Mouse (Mus musculus): ENCODE data around the gene Slc35e3. TPM values are rescaled to one million over a fixed set of nuclear protein-coding genes. Genes with fewer than 3 reads are reported as not detected.
"Not testable (repeated sequence)": the region's sequence is repeated elsewhere in the genome, so short reads cannot be mapped to it uniquely, and the experiment has no call there.

The Slc35e3 gene
- polyA plus RNA-seq, 1 experiment from 2014 or later = 19.8 TPM

- no peak overlapping the region for H3K9ac ChIP-seq (ENCODE audit: low read length)
- H3K4me1 ChIP-seq (ENCODE audit: control insufficient read depth, insufficient read depth, low read length) = no peaks in the 10 kb centered on the region; the same call in 1 of the 2 replicates
- H3K4me2 ChIP-seq (ENCODE audit: low read depth, severe bottlenecking) = no peak overlapping the region
- WGBS = 95% methylated on average over 14 of the region's 14 CpGs
- H3K36me3 ChIP-seq (ENCODE audit: control insufficient read depth, insufficient read depth, low read length) = peaks cover 19% of the 10 kb centered on the region
- ATAC-seq (ENCODE audit: insufficient number of reproducible peaks, low FRiP score, low TSS enrichment, low read depth) (no peak), DNase-seq (ENCODE audit: low spot score) (no peak)
- no peak overlapping the region for H3K4me3 ChIP-seq (ENCODE audit: low read depth, low read length)
- H3K27ac ChIP-seq (replicated peaks; ENCODE audit: low read depth, low read length) = no peak overlapping the region
- H3K27me3 ChIP-seq (ENCODE audit: control insufficient read depth, insufficient read depth, low read length) = no peaks in the 10 kb centered on the region
- no peaks in the 10 kb centered on the region for H3K9me3 ChIP-seq (ENCODE audit: control insufficient read depth, low read length)
Measured at GRCm38 (mm10) chr10:117749787-117750343, 3.7 kb upstream of the Slc35e3 start.

DNA sequence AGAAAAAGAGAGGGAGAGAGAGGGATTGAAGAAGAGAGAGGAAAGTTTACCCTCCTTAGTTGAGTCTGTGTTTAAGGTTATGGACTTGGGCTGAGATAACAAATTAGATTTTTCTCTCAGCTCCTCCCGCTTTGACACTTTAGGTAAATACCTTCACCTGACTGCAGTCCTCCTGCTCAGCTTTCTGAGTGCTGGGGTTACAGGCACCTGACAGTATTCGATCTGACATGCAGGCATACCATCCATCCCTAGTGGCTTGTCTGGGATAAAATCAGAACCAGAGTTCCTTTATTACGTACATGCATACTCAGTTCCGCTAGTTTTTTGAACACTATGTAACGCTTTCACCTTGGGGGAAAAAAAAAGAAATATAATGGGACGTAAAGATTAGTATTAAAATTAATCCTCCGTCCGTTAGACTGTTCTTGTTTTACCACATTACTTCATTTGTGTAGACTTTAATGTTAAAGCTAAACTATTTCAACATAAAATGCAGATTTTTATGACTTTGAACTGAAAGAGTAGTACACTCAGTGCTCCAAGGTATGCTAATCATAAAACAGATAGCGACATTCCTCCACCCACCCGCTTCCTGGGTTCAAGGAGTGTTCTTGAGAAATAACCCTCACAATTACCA is 3.0 kb upstream of the Slc35e3 start:
- no peak for ATAC-seq (ENCODE audit: insufficient number of reproducible peaks, low FRiP score, low TSS enrichment, low read depth)
- no peak for DNase-seq (ENCODE audit: low spot score)
- WGBS = 96% methylated on average over 10 of the region's 10 CpGs
- Histone ChIP-seq H3K4me2 (ENCODE audit: low read depth, severe bottlenecking) (no peak overlapping the region), H3K27ac (replicated peaks; ENCODE audit: low read depth, low read length) (no peak overlapping the region), H3K4me3 (ENCODE audit: low read depth, low read length) (no peak overlapping the region), H3K4me1 (ENCODE audit: control insufficient read depth, insufficient read depth, low read length) (no peaks in the 10 kb centered on the region; the same call in 1 of the 2 replicates), H3K9ac (ENCODE audit: low read length) (no peak overlapping the region), H3K27me3 (ENCODE audit: control insufficient read depth, insufficient read depth, low read length) (no peaks in the 10 kb centered on the region), H3K9me3 (ENCODE audit: control insufficient read depth, low read length) (no peaks in the 10 kb centered on the region), H3K36me3 (ENCODE audit: control insufficient read depth, insufficient read depth, low read length) (peaks cover 18% of the 10 kb centered on the region)

DNA sequence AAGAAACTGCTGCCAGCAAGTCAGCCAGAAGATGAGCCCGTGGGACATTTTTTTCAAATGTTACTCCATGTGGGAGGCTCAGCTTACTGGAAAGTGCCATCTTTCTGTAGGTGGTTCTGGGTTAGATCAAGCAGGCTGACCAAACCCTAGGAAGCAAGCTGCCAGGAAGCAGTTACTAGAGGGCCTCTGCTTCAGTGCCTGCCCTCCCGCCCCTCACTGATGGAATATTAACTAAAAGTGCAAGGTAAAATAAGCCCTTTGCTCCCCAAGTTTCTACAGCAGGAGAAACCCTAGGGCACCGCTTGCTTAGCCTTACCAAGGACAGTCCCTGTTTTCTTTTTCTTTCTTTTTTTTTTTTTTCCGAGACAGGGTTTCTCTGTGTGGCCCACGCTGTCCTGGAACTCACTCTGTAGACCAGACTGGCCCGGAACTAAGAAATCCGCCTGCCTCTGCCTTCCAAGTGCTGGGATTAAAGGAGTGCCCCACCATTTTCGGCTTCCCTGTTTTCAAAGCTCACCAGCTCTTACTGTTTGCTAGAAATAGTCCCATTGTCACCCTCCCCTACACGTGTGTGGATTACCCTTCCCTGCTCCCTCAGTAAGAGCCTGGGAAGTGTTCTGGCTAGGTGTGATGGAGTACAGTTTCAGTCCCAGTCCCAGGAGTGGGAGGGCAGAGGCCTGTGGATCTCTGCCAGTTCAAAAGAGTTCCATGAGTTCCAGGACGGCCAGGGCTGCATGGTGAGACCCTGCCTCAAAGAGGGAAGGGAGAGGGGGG is 2.3 kb upstream of the Slc35e3 start:
- Histone ChIP-seq H3K27ac (replicated peaks; ENCODE audit: low read depth, low read length) (no peak overlapping the region), H3K27me3 (ENCODE audit: control insufficient read depth, insufficient read depth, low read length) (no peaks in the 10 kb centered on the region)
- WGBS = 89% methylated on average over 10 of the region's 10 CpGs

GRCm38 (mm10) chr10:117747711-117748110 is 1.5 kb upstream of the Slc35e3 start:
- H3K4me1 ChIP-seq (ENCODE audit: control insufficient read depth, insufficient read depth, low read length) = no peaks in the 10 kb centered on the region; the same call in 1 of the 2 replicates
- H3K4me2 ChIP-seq (ENCODE audit: low read depth, severe bottlenecking) = no peak overlapping the region
- ATAC-seq (ENCODE audit: insufficient number of reproducible peaks, low FRiP score, low TSS enrichment, low read depth) = no peak
- no peak overlapping the region for H3K27ac ChIP-seq (replicated peaks; ENCODE audit: low read depth, low read length)
- H3K4me3 ChIP-seq (ENCODE audit: low read depth, low read length) = no peak overlapping the region
- DNase-seq (ENCODE audit: low spot score) = no peak
- H3K9ac ChIP-seq (ENCODE audit: low read length) = no peak overlapping the region
- no peaks in the 10 kb centered on the region for H3K27me3 ChIP-seq (ENCODE audit: control insufficient read depth, insufficient read depth, low read length)
- H3K9me3 ChIP-seq (ENCODE audit: control insufficient read depth, low read length) = no peaks in the 10 kb centered on the region
- peaks cover 18% of the 10 kb centered on the region for H3K36me3 ChIP-seq (ENCODE audit: control insufficient read depth, insufficient read depth, low read length)
- WGBS = 92% methylated on average over 7 of the region's 7 CpGs

More for the DNA sequence above, 2.3 kb upstream of the Slc35e3 start:
- Histone ChIP-seq H3K4me2 (ENCODE audit: low read depth, severe bottlenecking) (no peak overlapping the region), H3K9me3 (ENCODE audit: control insufficient read depth, low read length) (no peaks in the 10 kb centered on the region), H3K4me3 (ENCODE audit: low read depth, low read length) (no peak overlapping the region), H3K36me3 (ENCODE audit: control insufficient read depth, insufficient read depth, low read length) (peaks cover 18% of the 10 kb centered on the region), H3K4me1 (ENCODE audit: control insufficient read depth, insufficient read depth, low read length) (no peaks in the 10 kb centered on the region; the same call in 1 of the 2 replicates), H3K9ac (ENCODE audit: low read length) (no peak overlapping the region)
- no peak for DNase-seq (ENCODE audit: low spot score)
- ATAC-seq (ENCODE audit: insufficient number of reproducible peaks, low FRiP score, low TSS enrichment, low read depth) = no peak

- peak overlapping the region; percentile 55 for H3K9ac ChIP-seq (ENCODE audit: low read length)
- peak overlapping the region; percentile 86 for H3K4me2 ChIP-seq (ENCODE audit: low read depth, severe bottlenecking)
- H3K4me1 ChIP-seq (ENCODE audit: control insufficient read depth, insufficient read depth, low read length); H3K27ac ChIP-seq (replicated peaks; ENCODE audit: low read depth, low read length); H3K27me3 ChIP-seq (ENCODE audit: control insufficient read depth, insufficient read depth, low read length); H3K36me3 ChIP-seq (ENCODE audit: control insufficient read depth, insufficient read depth, low read length); H3K9me3 ChIP-seq (ENCODE audit: control insufficient read depth, low read length): not testable (repeated sequence)
- WGBS = under 1% methylated on average over 19 of the region's 46 CpGs
- H3K4me3 ChIP-seq (ENCODE audit: low read depth, low read length) = peak overlapping the region; percentile 50
- DNase-seq (ENCODE audit: low spot score) = peak; percentile 52
- peak; percentile 53; the same call in 1 of the 2 replicates for ATAC-seq (ENCODE audit: insufficient number of reproducible peaks, low FRiP score, low TSS enrichment, low read depth)
Measured at GRCm38 (mm10) chr10:117745570-117746296, 432 bp downstream of the Slc35e3 start.

GRCm38 (mm10) chr10:117743917-117744316 is 2.2 kb downstream of the Slc35e3 start:
- no peak for ATAC-seq (ENCODE audit: insufficient number of reproducible peaks, low FRiP score, low TSS enrichment, low read depth)
- Histone ChIP-seq H3K4me3 (ENCODE audit: low read depth, low read length) (no peak overlapping the region), H3K4me1 (ENCODE audit: control insufficient read depth, insufficient read depth, low read length) (no peaks in the 10 kb centered on the region; the same call in 1 of the 2 replicates), H3K9ac (ENCODE audit: low read length) (no peak overlapping the region; the same call in 1 of the 2 replicates), H3K9me3 (ENCODE audit: control insufficient read depth, low read length) (no peaks in the 10 kb centered on the region), H3K27ac (replicated peaks; ENCODE audit: low read depth, low read length) (peak overlapping the region; percentile 33; the same call in 1 of the 2 replicates), H3K36me3 (ENCODE audit: control insufficient read depth, insufficient read depth, low read length) (peaks cover 4% of the 10 kb centered on the region; the same call in 1 of the 2 replicates), H3K4me2 (ENCODE audit: low read depth, severe bottlenecking) (no peak overlapping the region), H3K27me3 (ENCODE audit: control insufficient read depth, insufficient read depth, low read length) (no peaks in the 10 kb centered on the region)
- DNase-seq (ENCODE audit: low spot score) = no peak
- 80% methylated on average over 4 of the region's 4 CpGs for WGBS

- Histone ChIP-seq H3K36me3 (ENCODE audit: control insufficient read depth, insufficient read depth, low read length) (peaks cover 7% of the 10 kb centered on the region; the same call in 1 of the 2 replicates), H3K9me3 (ENCODE audit: control insufficient read depth, low read length) (no peaks in the 10 kb centered on the region), H3K4me3 (ENCODE audit: low read depth, low read length) (no peak overlapping the region), H3K27ac (replicated peaks; ENCODE audit: low read depth, low read length) (no peak overlapping the region), H3K4me2 (ENCODE audit: low read depth, severe bottlenecking) (no peak overlapping the region), H3K4me1 (ENCODE audit: control insufficient read depth, insufficient read depth, low read length) (no peaks in the 10 kb centered on the region; the same call in 1 of the 2 replicates), H3K27me3 (ENCODE audit: control insufficient read depth, insufficient read depth, low read length) (no peaks in the 10 kb centered on the region), H3K9ac (ENCODE audit: low read length) (no peak overlapping the region; the same call in 1 of the 2 replicates)
- WGBS = 86% methylated on average over 2 of the region's 2 CpGs
- DNase-seq (ENCODE audit: low spot score) (no peak), ATAC-seq (ENCODE audit: insufficient number of reproducible peaks, low FRiP score, low TSS enrichment, low read depth) (no peak)
Measured at GRCm38 (mm10) chr10:117743182-117743581, 3.0 kb downstream of the Slc35e3 start.

GRCm38 (mm10) chr10:117742618-117743017 is 3.5 kb downstream of the Slc35e3 start:
- DNase-seq (ENCODE audit: low spot score) (no peak), ATAC-seq (ENCODE audit: insufficient number of reproducible peaks, low FRiP score, low TSS enrichment, low read depth) (no peak)
- no peak overlapping the region for H3K4me3 ChIP-seq (ENCODE audit: low read depth, low read length)
- no peaks in the 10 kb centered on the region for H3K27me3 ChIP-seq (ENCODE audit: control insufficient read depth, insufficient read depth, low read length)
- H3K4me1 ChIP-seq (ENCODE audit: control insufficient read depth, insufficient read depth, low read length) = no peaks in the 10 kb centered on the region; the same call in 1 of the 2 replicates
- H3K36me3 ChIP-seq (ENCODE audit: control insufficient read depth, insufficient read depth, low read length) = peaks cover 7% of the 10 kb centered on the region; the same call in 1 of the 2 replicates
- WGBS = 96% methylated on average over 4 of the region's 4 CpGs
- H3K9ac ChIP-seq (ENCODE audit: low read length) = no peak overlapping the region
- H3K27ac ChIP-seq (replicated peaks; ENCODE audit: low read depth, low read length) = no peak overlapping the region
- H3K4me2 ChIP-seq (ENCODE audit: low read depth, severe bottlenecking) = no peak overlapping the region
- H3K9me3 ChIP-seq (ENCODE audit: control insufficient read depth, low read length) = no peaks in the 10 kb centered on the region

Data from limb, embryonic 11.5 days (tissue).